ENCODE assay signal across 9 mouse cellular contexts in genomic region chr4:154022407-154022806, GRCm38 (mm10). TPM values are rescaled to one million over a fixed set of nuclear protein-coding genes. Genes with fewer than 3 reads are reported as not detected.
A peak's percentile ranks its signal among the peaks of the same experiment; 100 is the strongest.
DNase-seq lines count a peak whose midpoint lies in the region; ATAC-seq lines count a peak whose summit lies in the region.
"Had no signal": no experiment of that assay in that cellular context is flagged by ENCODE, and none has a peak within 500 bp of the region (broad histone marks: within the 10 kb centered on the region; RNA-seq: fewer than 3 reads in every experiment).

No protein-coding gene starts in this region.

- H3K27ac ChIP-seq in stomach, embryonic 15.5 days: peak overlapping the region; percentile 31; the same call in 1 of the 2 replicates

- DNase-seq in adrenal gland, postnatal 10 days: peak; percentile 44
- DNase-seq in adrenal gland, postnatal 4 days (ENCODE audit: low spot score in 2 of 2): no peak
- peak; percentile 61 for DNase-seq in right cerebral cortex, postnatal 10 days (ENCODE audit: low spot score in 2 of 2)
- no peak for DNase-seq in right cerebral cortex, postnatal 25 days
- peak; percentile 82 for DNase-seq in kidney, postnatal 10 days
- DNase-seq in thymus, postnatal 14 days: no peak
- no peak for DNase-seq in natural killer cell, adult 2 months (ENCODE audit: low spot score in 2 of 2)

- no peak overlapping the region for H3K9ac ChIP-seq in stomach, embryonic 15.5 days

- no peak for ATAC-seq in stomach, embryonic 15.5 days (ENCODE audit: insufficient read depth, low FRiP score, low read depth)

- no peak overlapping the region for H3K4me3 ChIP-seq in stomach, embryonic 15.5 days (replicated peaks)

- H3K27me3 ChIP-seq in stomach, embryonic 15.5 days (replicated peaks): no peaks in the 10 kb centered on the region

- H3K36me3 ChIP-seq in stomach, embryonic 15.5 days: peaks cover 29% of the 10 kb centered on the region

- H3K4me1 ChIP-seq in stomach, embryonic 15.5 days: peaks cover 37% of the 10 kb centered on the region

- H3K4me2 ChIP-seq in stomach, embryonic 15.5 days: no peak overlapping the region

- 82% methylated on average over 4 of the region's 4 CpGs for WGBS in stomach, embryonic 15.5 days

- no peaks in the 10 kb centered on the region for H3K9me3 ChIP-seq in stomach, embryonic 15.5 days

RNA-seq across cellular contexts. Expression of gene Smim1, which starts 3.6 kb away (rescaled TPM):
- total RNA-seq in adrenal gland, postnatal 10 days (2021): 10 to 100 TPM; 28.6 to 32.6 TPM
- 10 to 100 TPM; 62.0 to 63.3 TPM for total RNA-seq in adrenal gland, postnatal 4 days (2021)
- polyA plus RNA-seq in stomach, embryonic 15.5 days (2015; fragmentation: Nextera tagmentation; extraction: Ambion mirVana): 62.3 and 73.8 TPM in 2 replicates

RNA-seq across cellular contexts. Expression of gene Lrrc47, which starts 10.9 kb away (rescaled TPM):
- 10 to 100 TPM; 40.7 to 43.3 TPM for total RNA-seq in adrenal gland, postnatal 10 days (2021)
- 10 to 100 TPM; 64.2 to 65.6 TPM for total RNA-seq in adrenal gland, postnatal 4 days (2021)
- 20.9 and 23.5 TPM in 2 replicates for polyA plus RNA-seq in stomach, embryonic 15.5 days (2015; fragmentation: Nextera tagmentation; extraction: Ambion mirVana)

RNA-seq across cellular contexts. Expression of gene Ccdc27, which starts 20.1 kb away (rescaled TPM):
- not detected for total RNA-seq in adrenal gland, postnatal 10 days (2021)
- under 1 TPM in 1 of 2 experiments, not detected in 1; 0.20 TPM for total RNA-seq in adrenal gland, postnatal 4 days (2021)
- 0.14 TPM in 1 of 2 replicates, not detected in the other for polyA plus RNA-seq in stomach, embryonic 15.5 days (2015; fragmentation: Nextera tagmentation; extraction: Ambion mirVana)
- total RNA-seq: left cerebral cortex, postnatal 25 days had no signal

RNA-seq across cellular contexts. Expression of gene Cep104, which starts 47.4 kb away (rescaled TPM):
- 10 to 100 TPM; 18.0 to 19.0 TPM for total RNA-seq in adrenal gland, postnatal 10 days (2021)
- 10 to 100 TPM; 22.1 to 23.1 TPM for total RNA-seq in adrenal gland, postnatal 4 days (2021)
- 14.1 and 15.8 TPM in 2 replicates for polyA plus RNA-seq in stomach, embryonic 15.5 days (2015; fragmentation: Nextera tagmentation; extraction: Ambion mirVana)

RNA-seq across cellular contexts. Expression of gene Dffb, which starts 47.5 kb away (rescaled TPM):
- total RNA-seq in adrenal gland, postnatal 10 days (2021): 1 to 10 TPM; 5.2 to 8.0 TPM
- total RNA-seq in adrenal gland, postnatal 4 days (2021): 10 to 100 TPM; 13.8 TPM
- 11.5 and 13.8 TPM in 2 replicates for polyA plus RNA-seq in stomach, embryonic 15.5 days (2015; fragmentation: Nextera tagmentation; extraction: Ambion mirVana)

Comparison
In these comparisons a context has a peak if more than half of its experiments do, and no peak if none do; other contexts are left out.
1. DNase-seq: peak in adrenal gland, postnatal 10 days (single experiment), right cerebral cortex, postnatal 10 days (2 of 2) and kidney, postnatal 10 days (single experiment); none in adrenal gland, postnatal 4 days (0 of 2), right cerebral cortex, postnatal 25 days (single experiment), thymus, postnatal 14 days (single experiment) and natural killer cell, adult 2 months (0 of 2).